ENCODE assay signal across 12 mouse cellular contexts in genomic region chr11:92084766-92085165, GRCm38 (mm10).
"Had no signal": no experiment of that assay in that cellular context is flagged by ENCODE, and none has a peak within 500 bp of the region (broad histone marks: within the 10 kb centered on the region; RNA-seq: fewer than 3 reads in every experiment).

No protein-coding gene starts in this region.

- ATAC-seq: midbrain, embryonic 16.5 days had no signal

- DNase-seq: lung, adult 18-20 months; lung, embryonic 14.5 days; lung, postnatal 10 days; lung, postnatal 4 days; midbrain, embryonic 14.5 days; retina, postnatal 1 day; right cerebral cortex, postnatal 14 days; spleen, adult 18-20 months; thymus, adult 18-20 months; thymus, postnatal 14 days; thymus, postnatal 36 days had no signal
